Mouse (Mus musculus) midbrain, embryonic 13.5 days (tissue): ENCODE results near the gene Hsh2d. TPM values are rescaled to one million over a fixed set of nuclear protein-coding genes. Genes with fewer than 3 reads are reported as not detected.

Experiments used
- ATAC-seq: fragments of 200-750 bp; cut with Nextera tagmentation; 2 replicates; pipeline ENCODE4 v1.8.0; 2017; ENCODE audit warnings: mild to moderate bottlenecking, moderate TSS enrichment, moderate library complexity
- H3K27ac ChIP-seq: fragments of 300-500 bp; sonication (generic); 2 replicates; pipeline ENCODE4 v1.5.1; 2015; ENCODE audit warnings: inconsistent platforms, mild to moderate bottlenecking, moderate library complexity
- H3K27me3 ChIP-seq: fragments of 300-500 bp; sonication (generic); 2 replicates; pipeline ENCODE4 v1.6.1; 2015; ENCODE audit warnings: mild to moderate bottlenecking, inconsistent platforms
- H3K36me3 ChIP-seq: fragments of 300-500 bp; sonication (generic); 2 replicates; pipeline ENCODE4 v1.6.1; 2015; ENCODE audit warnings: mild to moderate bottlenecking, inconsistent platforms
- H3K4me1 ChIP-seq: fragments of 300-500 bp; sonication (generic); replicated peaks from 2 replicates; pipeline ENCODE4 v1.6.1; 2015; ENCODE audit warnings: inconsistent platforms
- H3K4me2 ChIP-seq: fragments of 300-500 bp; sonication (generic); replicated peaks from 2 replicates; pipeline ENCODE4 v1.6.1; 2015; ENCODE audit warnings: moderate library complexity, mild to moderate bottlenecking, inconsistent platforms
- H3K4me3 ChIP-seq: fragments of 300-500 bp; sonication (generic); replicated peaks from 2 replicates; pipeline ENCODE4 v1.5.1; 2015; ENCODE audit warnings: mild to moderate bottlenecking, inconsistent platforms
- H3K9ac ChIP-seq: fragments of 300-500 bp; sonication (generic); replicated peaks from 2 replicates; pipeline ENCODE4 v1.6.1; 2015; ENCODE audit warnings: mild to moderate bottlenecking, inconsistent platforms
- H3K9me3 ChIP-seq: fragments of 300-500 bp; sonication (generic); 2 replicates; pipeline ENCODE4 v1.6.1; 2016; ENCODE audit warnings: mild to moderate bottlenecking, inconsistent platforms
- WGBS: fragments of 180-500 bp; shearing (Covaris S2); methylation state at CpG from one replicate; pipeline ENCODE4 v1.1.7; 2015; 5-methylcytosine and 5-hydroxymethylcytosine counted together
- polyA plus RNA-seq: library from polyadenylated mRNA; unstranded; fragments of >200 nt; fragmentation: Nextera tagmentation; extraction: Ambion mirVana; gene quantifications from 2 replicates; pipeline ENCODE4 v1.2.1, GENCODE M21; 2015

The Hsh2d gene
- polyA plus RNA-seq: 0.13 TPM in 1 of 2 replicates, not detected in the other

DNA sequence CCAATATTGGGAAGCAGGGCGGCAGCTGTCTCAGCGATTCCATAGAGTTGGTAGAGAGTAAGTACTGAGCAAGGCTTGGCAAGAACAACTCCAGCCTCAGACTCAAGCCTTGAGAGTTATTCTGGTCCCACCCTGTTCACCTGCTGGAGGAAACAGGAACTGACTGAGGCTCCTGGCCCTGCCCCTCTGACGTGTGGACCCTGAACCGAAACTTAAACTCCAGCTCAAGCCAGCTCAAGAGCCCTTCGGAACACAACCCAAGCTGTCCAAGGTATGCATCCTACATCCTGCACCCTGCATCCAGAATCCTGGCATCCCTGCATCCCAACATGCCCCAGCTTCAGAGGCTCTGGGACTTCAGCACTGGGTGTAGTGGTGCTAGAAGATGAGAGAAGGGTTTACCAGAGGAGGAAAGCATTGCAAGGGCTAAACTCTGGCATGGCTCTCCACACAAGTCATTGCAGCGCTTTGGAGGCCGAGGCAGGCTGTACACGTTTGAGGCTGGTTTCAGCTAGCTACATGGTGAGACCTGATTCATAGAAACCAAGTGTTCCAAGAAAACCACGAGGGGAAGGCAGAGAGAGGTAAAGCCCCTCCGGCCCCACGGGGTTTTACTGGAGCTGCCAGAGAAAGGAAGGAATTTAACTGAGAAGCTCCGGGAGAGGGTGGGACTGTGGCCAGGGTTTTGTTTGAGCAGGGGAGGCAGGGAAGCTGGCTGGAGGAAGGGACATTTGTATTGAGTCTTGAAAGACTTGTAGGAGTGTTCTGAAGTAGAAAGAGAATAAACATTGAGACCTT lies at the start of gene Hsh2d:
Gene Hsh2d (plus strand): TSS at position 222 of the 798 bp plus-strand sequence.
- Histone ChIP-seq H3K4me2 (no peak within 1 kb of the TSS), H3K9me3 (no peaks in the 10 kb centered on the region), H3K27me3 (no peaks in the 10 kb centered on the region), H3K4me3 (no peak within 1 kb of the TSS), H3K36me3 (no peaks in the 10 kb centered on the region), H3K9ac (no peak within 1 kb of the TSS), H3K4me1 (no peaks in the 10 kb centered on the region), H3K27ac (no peak within 1 kb of the TSS)
- ATAC-seq: no peak
- WGBS: 74% methylated on average over 12 of the region's 12 CpGs

DNA sequence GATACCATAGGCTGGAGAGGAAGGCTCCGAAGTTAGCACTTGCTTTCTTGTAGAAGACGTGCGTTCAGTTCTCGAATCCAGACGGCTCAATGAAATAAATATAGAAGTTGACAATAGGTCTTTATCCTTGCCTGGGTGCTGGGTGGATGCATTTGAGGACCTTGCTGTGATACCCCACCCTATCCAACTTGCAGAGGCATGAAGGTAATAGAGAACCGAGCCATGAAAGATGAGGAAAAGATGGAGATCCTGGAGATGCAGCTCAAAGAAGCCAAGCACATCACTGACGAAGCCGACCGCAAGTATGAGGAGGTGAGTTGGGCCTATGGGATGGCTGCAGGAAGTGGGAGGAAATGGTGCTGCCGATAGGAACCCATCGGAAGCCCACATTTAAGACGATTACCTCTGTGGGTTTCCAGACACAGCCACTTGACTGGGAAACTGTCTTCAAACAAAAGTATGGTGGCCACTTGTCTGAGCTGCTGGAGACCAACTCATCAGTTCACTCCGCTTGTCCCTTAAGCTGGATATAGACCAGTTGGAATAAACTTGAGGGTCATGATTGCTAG lies 46.1 kb upstream of the Hsh2d start:
- WGBS: 95% methylated on average over 13 of the region's 13 CpGs
- no peak overlapping the region for H3K9ac ChIP-seq
- H3K9me3 ChIP-seq: no peaks in the 10 kb centered on the region
- ATAC-seq: no peak
- no peak overlapping the region for H3K27ac ChIP-seq
- H3K4me1 ChIP-seq: no peaks in the 10 kb centered on the region
- H3K4me2 ChIP-seq: no peak overlapping the region
- H3K27me3 ChIP-seq: no peaks in the 10 kb centered on the region
- H3K36me3 ChIP-seq: peaks cover 93% of the 10 kb centered on the region
- H3K4me3 ChIP-seq: no peak overlapping the region

DNA sequence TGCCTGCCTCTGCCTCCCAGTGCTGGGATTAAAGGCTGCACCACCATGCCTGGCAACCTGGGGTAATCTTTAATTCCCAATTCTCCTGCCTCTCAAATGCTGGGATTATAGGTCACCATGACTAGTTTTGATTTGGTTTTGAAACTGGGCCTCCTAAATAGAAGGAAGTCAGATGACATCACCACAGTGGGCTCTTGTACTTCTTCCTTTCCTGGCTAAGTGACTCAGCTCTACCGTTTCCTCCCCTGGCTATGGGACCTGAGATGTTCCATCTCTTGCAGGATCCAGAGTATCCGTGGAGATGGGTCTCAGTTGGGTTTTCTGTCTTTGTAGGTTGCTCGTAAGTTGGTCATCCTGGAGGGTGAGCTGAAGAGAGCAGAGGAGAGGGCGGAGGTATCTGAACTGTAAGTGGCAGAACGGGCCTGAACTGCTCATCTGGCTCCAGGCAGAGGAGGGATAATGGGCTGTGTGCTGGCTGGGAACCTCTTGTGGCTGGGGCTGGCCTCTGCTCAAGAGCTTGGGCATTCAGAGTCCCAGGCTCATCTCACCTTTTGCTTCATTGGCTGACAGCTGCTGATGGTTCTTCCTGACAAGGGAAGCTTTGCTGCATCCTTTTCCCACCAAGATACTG lies 45.0 kb upstream of the Hsh2d start:
- no peak overlapping the region for H3K9ac ChIP-seq
- H3K27ac ChIP-seq: no peak overlapping the region
- ATAC-seq: no peak
- 90% methylated on average over 5 of the region's 5 CpGs for WGBS
- no peaks in the 10 kb centered on the region for H3K27me3 ChIP-seq
- H3K4me1 ChIP-seq: no peaks in the 10 kb centered on the region
- no peak overlapping the region for H3K4me2 ChIP-seq
- no peaks in the 10 kb centered on the region for H3K9me3 ChIP-seq
- peaks cover 92% of the 10 kb centered on the region for H3K36me3 ChIP-seq
- H3K4me3 ChIP-seq: no peak overlapping the region

DNA sequence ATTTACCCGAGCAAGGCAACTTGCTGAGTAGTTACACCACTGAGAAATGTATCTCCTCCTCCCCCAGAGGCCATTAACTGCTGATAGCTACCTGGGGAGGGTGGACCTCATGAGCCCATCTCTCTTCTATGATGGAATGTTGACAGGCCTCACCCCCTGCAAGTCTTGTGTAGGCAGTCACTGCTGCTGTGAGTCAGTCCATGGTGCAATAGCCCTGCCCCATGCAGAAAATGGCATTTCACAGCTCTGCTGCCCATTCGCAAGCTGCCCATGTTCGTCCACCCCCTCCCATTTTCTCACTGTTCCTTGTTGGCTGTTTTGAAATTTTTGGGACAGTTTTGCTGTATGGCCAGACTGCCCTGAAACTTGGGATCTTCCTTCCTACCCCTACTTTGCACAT lies 43.9 kb upstream of the Hsh2d start:
- no peak overlapping the region for H3K9ac ChIP-seq
- no peak overlapping the region for H3K27ac ChIP-seq
- H3K4me3 ChIP-seq: no peak overlapping the region
- H3K27me3 ChIP-seq: no peaks in the 10 kb centered on the region
- peaks cover 91% of the 10 kb centered on the region for H3K36me3 ChIP-seq
- ATAC-seq: no peak
- no peak overlapping the region for H3K4me2 ChIP-seq
- WGBS: 93% methylated on average over 3 of the region's 3 CpGs
- H3K4me1 ChIP-seq: no peaks in the 10 kb centered on the region
- no peaks in the 10 kb centered on the region for H3K9me3 ChIP-seq

DNA sequence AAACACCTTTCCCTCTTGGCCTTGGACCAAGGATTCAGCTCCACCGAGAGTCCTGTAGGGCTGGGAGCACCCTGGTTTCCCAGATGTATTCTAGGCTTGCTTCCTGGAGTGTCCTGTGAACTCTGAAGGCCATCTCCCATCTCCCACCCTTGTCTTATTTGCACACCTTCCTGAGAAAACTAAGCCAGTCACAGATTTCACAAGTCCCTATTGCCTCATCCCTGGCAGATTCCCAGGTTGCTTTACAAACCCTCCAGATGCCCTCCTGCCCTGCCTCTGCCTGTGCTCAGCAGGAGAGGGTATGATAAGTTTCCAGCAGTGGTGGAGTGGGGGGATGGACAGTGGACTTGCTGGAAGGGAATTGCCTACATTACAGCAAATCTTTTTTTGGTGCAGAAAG lies 43.4 kb upstream of the Hsh2d start:
- 96% methylated on average over 1 of the region's 1 CpGs for WGBS
- no peak overlapping the region for H3K4me2 ChIP-seq
- no peak for ATAC-seq
- H3K4me1 ChIP-seq: no peaks in the 10 kb centered on the region
- no peak overlapping the region for H3K27ac ChIP-seq
- no peaks in the 10 kb centered on the region for H3K27me3 ChIP-seq
- H3K4me3 ChIP-seq: no peak overlapping the region
- H3K9me3 ChIP-seq: no peaks in the 10 kb centered on the region
- H3K36me3 ChIP-seq: peaks cover 88% of the 10 kb centered on the region
- H3K9ac ChIP-seq: 0 out of 2 replicates have a peak overlapping the region, but pooled peaks have one; percentile 10

GRCm38 (mm10) chr8:72146556-72146955 lies 42.9 kb upstream of the Hsh2d start:
- Histone ChIP-seq H3K27me3 (no peaks in the 10 kb centered on the region), H3K36me3 (peaks cover 88% of the 10 kb centered on the region), H3K4me3 (no peak overlapping the region), H3K4me2 (no peak overlapping the region), H3K9ac (no peak overlapping the region), H3K27ac (no peak overlapping the region), H3K4me1 (no peaks in the 10 kb centered on the region), H3K9me3 (no peaks in the 10 kb centered on the region)
- WGBS: 99% methylated on average over 3 of the region's 3 CpGs
- ATAC-seq: no peak

DNA sequence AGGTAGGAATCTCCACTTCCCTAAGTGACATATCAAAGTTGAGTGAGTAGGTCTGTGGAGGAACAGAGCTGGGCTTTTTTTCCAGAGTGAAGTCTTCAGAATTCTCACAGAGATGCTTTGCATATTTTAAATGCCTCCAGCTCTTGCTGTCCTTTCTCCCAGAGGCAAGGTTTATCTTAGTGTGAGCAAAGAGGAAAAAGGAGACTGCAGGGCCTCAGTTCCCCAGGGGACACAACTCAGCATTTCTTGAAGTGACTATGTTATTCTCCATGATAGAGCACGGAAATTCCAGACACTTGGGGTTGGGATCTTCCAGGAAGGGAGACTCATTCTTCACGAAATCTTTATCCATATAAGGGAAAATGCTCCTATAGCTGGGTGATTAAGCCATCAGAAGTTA lies 42.2 kb upstream of the Hsh2d start:
- no peak overlapping the region for H3K4me3 ChIP-seq

DNA sequence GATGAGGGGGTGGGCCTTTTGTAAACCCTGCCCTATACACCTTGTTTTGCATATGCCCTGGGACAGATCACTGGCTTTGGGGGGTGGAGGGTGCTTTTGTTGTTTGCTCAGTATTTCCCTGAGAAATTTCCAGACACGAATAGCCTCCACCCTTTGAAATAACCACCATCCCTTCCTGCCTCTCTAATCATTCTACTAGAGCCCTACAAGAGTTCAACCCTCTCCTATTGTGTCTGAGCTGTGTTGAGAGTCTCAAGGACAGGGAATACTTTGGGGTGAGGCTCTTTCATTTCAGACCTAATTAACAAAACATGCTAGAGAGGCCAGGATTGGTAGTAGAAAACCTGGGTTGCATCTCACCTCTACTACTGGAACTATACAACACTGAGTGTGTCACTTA lies 40.4 kb upstream of the Hsh2d start:
- WGBS: 83% methylated on average over 1 of the region's 1 CpGs
- Histone ChIP-seq H3K4me1 (no peaks in the 10 kb centered on the region), H3K4me3 (no peak overlapping the region), H3K9ac (no peak overlapping the region), H3K27ac (no peak overlapping the region), H3K4me2 (no peak overlapping the region), H3K9me3 (no peaks in the 10 kb centered on the region), H3K27me3 (no peaks in the 10 kb centered on the region), H3K36me3 (peaks cover 80% of the 10 kb centered on the region)
- no peak for ATAC-seq

More for the DNA sequence above, 42.2 kb upstream of the Hsh2d start:
- Histone ChIP-seq H3K27ac (no peak overlapping the region), H3K9me3 (no peaks in the 10 kb centered on the region), H3K36me3 (peaks cover 88% of the 10 kb centered on the region), H3K4me1 (no peaks in the 10 kb centered on the region), H3K27me3 (no peaks in the 10 kb centered on the region), H3K4me2 (no peak overlapping the region), H3K9ac (no peak overlapping the region)
- 87% methylated on average over 2 of the region's 2 CpGs for WGBS
- ATAC-seq: no peak

- H3K4me3 ChIP-seq: no peak overlapping the region
- no peaks in the 10 kb centered on the region for H3K27me3 ChIP-seq
- H3K9me3 ChIP-seq: no peaks in the 10 kb centered on the region
- no peak overlapping the region for H3K4me2 ChIP-seq
- WGBS: 89% methylated on average over 3 of the region's 3 CpGs
- H3K27ac ChIP-seq: no peak overlapping the region
- no peaks in the 10 kb centered on the region for H3K4me1 ChIP-seq
- ATAC-seq: no peak
- no peak overlapping the region for H3K9ac ChIP-seq
- peaks cover 57% of the 10 kb centered on the region for H3K36me3 ChIP-seq
Measured at GRCm38 (mm10) chr8:72151418-72152078, 37.9 kb upstream of the Hsh2d start.

GRCm38 (mm10) chr8:72153382-72153781 lies 36.1 kb upstream of the Hsh2d start:
- H3K9me3 ChIP-seq: no peaks in the 10 kb centered on the region
- H3K9ac ChIP-seq: no peak overlapping the region
- ATAC-seq: no peak
- H3K27me3 ChIP-seq: no peaks in the 10 kb centered on the region
- no peak overlapping the region for H3K27ac ChIP-seq
- H3K36me3 ChIP-seq: peaks cover 40% of the 10 kb centered on the region
- no peak overlapping the region for H3K4me2 ChIP-seq
- H3K4me3 ChIP-seq: no peak overlapping the region
- H3K4me1 ChIP-seq: no peaks in the 10 kb centered on the region

DNA sequence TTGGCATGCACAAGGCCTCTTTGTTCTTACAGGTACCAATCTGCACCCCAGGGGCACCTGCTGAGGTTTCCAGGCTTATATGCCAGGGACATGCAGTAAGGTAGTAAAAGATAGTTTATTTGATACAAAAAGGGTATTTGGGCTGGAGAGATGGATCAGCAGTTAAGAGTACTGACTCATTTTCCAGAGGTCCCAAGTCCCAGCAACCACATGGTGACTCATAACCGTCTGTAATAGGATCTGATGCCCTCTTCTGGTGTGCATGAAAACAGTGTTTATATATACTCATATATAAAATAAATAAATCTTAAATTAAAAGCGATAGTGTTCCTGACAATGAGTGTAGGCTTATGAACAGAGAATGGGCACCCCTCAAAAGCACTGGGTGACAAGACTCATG lies 31.3 kb upstream of the Hsh2d start:
- no peaks in the 10 kb centered on the region for H3K9me3 ChIP-seq
- no peak overlapping the region for H3K27ac ChIP-seq
- peaks cover 3% of the 10 kb centered on the region for H3K36me3 ChIP-seq
- no peaks in the 10 kb centered on the region for H3K27me3 ChIP-seq
- ATAC-seq: no peak
- H3K9ac ChIP-seq: no peak overlapping the region
- no peak overlapping the region for H3K4me3 ChIP-seq
- WGBS: 81% methylated on average over 2 of the region's 2 CpGs
- H3K4me2 ChIP-seq: no peak overlapping the region
- peaks cover 24% of the 10 kb centered on the region for H3K4me1 ChIP-seq

GRCm38 (mm10) chr8:72158726-72159125 lies 30.7 kb upstream of the Hsh2d start:
- no peaks in the 10 kb centered on the region for H3K36me3 ChIP-seq
- H3K9ac ChIP-seq: no peak overlapping the region
- H3K27me3 ChIP-seq: no peaks in the 10 kb centered on the region
- no peak for ATAC-seq
- H3K4me1 ChIP-seq: peaks cover 24% of the 10 kb centered on the region
- no peak overlapping the region for H3K4me3 ChIP-seq
- H3K4me2 ChIP-seq: no peak overlapping the region
- no peaks in the 10 kb centered on the region for H3K9me3 ChIP-seq
- WGBS: 85% methylated on average over 3 of the region's 3 CpGs
- H3K27ac ChIP-seq: no peak overlapping the region
